Mouse (Mus musculus) ES-E14 (cell line): ENCODE results near the gene Gnaz. TPM values are rescaled to one million over a fixed set of nuclear protein-coding genes. Genes with fewer than 3 reads are reported as not detected.

ENCODE experiments used
- DNase-seq: peaks from one replicate; pipeline ENCODE4 v3.0.0-alpha.2; 2013; ENCODE audit warnings: low read depth, low spot score
- H3K27ac ChIP-seq: 2 replicates; pipeline ENCODE4 v1.5.1; 2012; ENCODE audit warnings: low read depth, mild to moderate bottlenecking, low read length, moderate library complexity, mixed read lengths; ENCODE audit not compliant: poor library complexity, insufficient read depth, severe bottlenecking
- H3K36me3 ChIP-seq: 2 replicates; pipeline ENCODE4 v1.6.1; 2012; ENCODE audit warnings: mild to moderate bottlenecking, low read length, moderate library complexity, mixed read lengths; ENCODE audit not compliant: control insufficient read depth, poor library complexity, insufficient read depth, severe bottlenecking
- H3K4me1 ChIP-seq, 2 experiments: fragments of 150-350 bp in 1 of 2; sonication (generic) in 1 of 2; 2 replicates each; pipeline ENCODE4 v1.6.1; 2012; ENCODE audit warnings: low read length in 2 of 2, mild to moderate bottlenecking in 1 of 2, mixed read lengths in 1 of 2; ENCODE audit not compliant: control insufficient read depth in 2 of 2, insufficient read depth in 2 of 2, poor library complexity in 1 of 2
- H3K4me3 ChIP-seq, 2 experiments: fragments of 150-350 bp in 1 of 2; sonication (generic) in 1 of 2; 2 replicates each; pipeline ENCODE4 v1.5.1; 2012; ENCODE audit warnings: low read length in 2 of 2, low read depth in 1 of 2, mild to moderate bottlenecking in 1 of 2, mixed read lengths in 1 of 2; ENCODE audit not compliant: insufficient read depth in 1 of 2, poor library complexity in 1 of 2, severe bottlenecking in 1 of 2
- H3K9ac ChIP-seq: 2 replicates; pipeline ENCODE4 v1.6.1; 2012; ENCODE audit warnings: low read depth, mild to moderate bottlenecking, low read length, mixed read lengths; ENCODE audit not compliant: poor library complexity, insufficient read depth, severe bottlenecking
- H3K9me3 ChIP-seq: fragments of 150-350 bp; sonication (generic); 2 replicates; pipeline ENCODE4 v1.6.1; 2012; ENCODE audit warnings: low read depth, mild to moderate bottlenecking, low read length; ENCODE audit not compliant: control insufficient read depth, insufficient read depth
- CHD2 ChIP-seq: IDR thresholded peaks from 2 replicates; pipeline ENCODE4 v1.6.1; 2014; ENCODE audit warnings: mild to moderate bottlenecking, low read depth, low read length, inconsistent platforms
- HCFC1 ChIP-seq: IDR thresholded peaks from 2 replicates; pipeline ENCODE4 v1.6.1; 2012; ENCODE audit warnings: low read length, inconsistent platforms, borderline replicate concordance; ENCODE audit not compliant: insufficient read depth
- MAFK ChIP-seq: IDR thresholded peaks from 2 replicates; pipeline ENCODE4 v1.6.1; 2014; ENCODE audit warnings: mild to moderate bottlenecking, low read depth, low read length, inconsistent platforms; ENCODE audit not compliant: insufficient read depth
- ZC3H11A ChIP-seq: IDR thresholded peaks from 2 replicates; pipeline ENCODE4 v1.6.1; 2012; ENCODE audit warnings: low read depth, mild to moderate bottlenecking, inconsistent platforms, low read length, borderline replicate concordance
- ZNF384 ChIP-seq: IDR thresholded peaks from 2 replicates; pipeline ENCODE4 v1.6.1; 2012; ENCODE audit warnings: low read depth, low read length, inconsistent platforms
- in situ Hi-C, 2 experiments: fragments of 600-800 bp; cut with MboI; formaldehyde crosslinking; loops; one replicate each; pipeline ENCODE4 v1.15.1; 2025; ENCODE audit warnings: low sequenced_read_pairs in 2 of 2, inconsistent platforms in 1 of 2; ENCODE audit not compliant: unreplicated experiment in 2 of 2
- total RNA-seq: library from RNA; depleted of rRNA; stranded (reverse); fragments of 300-350 nt; gene quantifications from 2 replicates; pipeline ENCODE4 v1.2.3, GENCODE M21; 2012; rRNA removed

The Gnaz gene
- total RNA-seq, 1 experiment: 5.9 TPM

DNA sequence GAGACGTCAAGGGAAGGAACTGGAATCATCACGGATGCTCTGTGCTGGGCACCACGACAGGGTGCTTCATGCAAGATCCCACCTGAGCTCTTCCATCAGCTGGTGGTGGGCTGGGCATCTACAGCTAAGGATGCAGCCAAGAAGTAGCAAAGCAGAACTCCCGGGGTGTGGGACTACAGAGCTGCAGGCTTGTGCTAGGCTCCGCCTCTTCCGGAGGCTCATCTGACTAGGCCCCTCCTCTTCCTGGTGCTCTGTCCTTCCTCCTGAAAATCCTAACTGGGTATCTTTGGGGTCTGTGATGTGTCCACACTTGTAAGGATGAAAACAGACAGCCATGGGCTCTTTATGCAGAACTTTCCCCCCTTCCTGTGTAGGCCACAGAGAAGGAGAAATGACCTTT, 98.7 kb downstream of the Gnaz start:
- Histone ChIP-seq H3K9ac (no peak overlapping the region), H3K4me1 (peaks cover 0 to 10% of the 10 kb centered on the region in 2 experiments; a peak in 1 of 4 replicates), H3K4me3 (peak overlapping the region in 1 of 2 experiments; percentile 57; a peak in 2 of 4 replicates), H3K9me3 (no peaks in the 10 kb centered on the region), H3K27ac (no peak overlapping the region), H3K36me3 (no peaks in the 10 kb centered on the region)
- TF ChIP-seq MAFK: no peak
- no peak for TF ChIP-seq HCFC1
- no peak for TF ChIP-seq CHD2
- TF ChIP-seq ZNF384: no peak
- no peak for TF ChIP-seq ZC3H11A
- no peak for DNase-seq
- in situ Hi-C loops: no loop called here

Other genes starting within 250 kb of the Gnaz start
- 0.18 TPM in 1 of 2 replicates, not detected in the other for gene Rsph14, start 65.4 kb downstream of the Gnaz start, total RNA-seq
- gene Rab36, start 69.9 kb downstream of the Gnaz start, total RNA-seq: 0.69 and 0.98 TPM in 2 replicates
- 17.9 and 19.5 TPM in 2 replicates for gene Bcr, start 93.4 kb downstream of the Gnaz start, total RNA-seq
- 23.5 TPM in 2 replicates for gene Specc1l, start 244.9 kb downstream of the Gnaz start, total RNA-seq